Mouse (Mus musculus): ENCODE data around the gene Cspg4. TPM values are rescaled to one million over a fixed set of nuclear protein-coding genes. Genes with fewer than 3 reads are reported as not detected.

The Cspg4 gene
- polyA plus RNA-seq, 1 experiment: 14.5 TPM

DNA sequence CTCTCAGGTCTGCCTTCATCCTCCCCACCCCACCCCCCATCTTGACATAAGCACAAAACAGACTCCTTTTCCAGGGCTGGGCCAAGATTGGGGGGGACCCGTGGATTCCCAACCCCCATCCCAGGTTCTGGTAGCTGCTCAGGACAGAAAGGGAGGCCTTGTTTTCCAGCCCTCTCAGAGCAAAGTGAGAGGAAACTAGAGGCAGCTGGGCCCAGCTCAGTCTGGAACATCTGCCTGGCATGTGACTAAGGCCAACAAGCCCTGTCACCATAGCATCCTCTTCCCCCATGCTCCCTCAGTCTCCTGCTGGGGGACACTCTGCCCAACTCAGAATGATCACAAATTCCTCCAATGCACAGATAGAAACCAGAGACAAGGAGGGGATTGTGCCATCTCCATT lies 50.3 kb downstream of the Cspg4 start:
- H3K27me3 ChIP-seq (replicated peaks; ENCODE audit: control insufficient read depth, insufficient read depth, low read length): no peaks in the 10 kb centered on the region
- H3K4me1 ChIP-seq (ENCODE audit: control insufficient read depth, insufficient read depth, low read length): no peaks in the 10 kb centered on the region
- WGBS: 87% methylated on average over 1 of the region's 1 CpGs
- DNase-seq: no peak
- TF ChIP-seq CTCF (conservative IDR thresholded peaks at IDR 0.05; ENCODE audit: insufficient read depth, insufficient read length, low read depth, low read length) (no peak), POLR2A (IDR thresholded peaks at IDR 0.05; ENCODE audit: low read depth, low read length) (no peak)
- H3K36me3 ChIP-seq (ENCODE audit: control insufficient read depth, insufficient read depth, low read length): peaks cover 3% of the 10 kb centered on the region; the same call in 1 of the 2 replicates
- H3K27ac ChIP-seq (ENCODE audit: insufficient read depth, low read depth, low read length): no peak overlapping the region
- no peak overlapping the region for H3K4me3 ChIP-seq (ENCODE audit: insufficient read depth, low read depth, low read length)

DNA sequence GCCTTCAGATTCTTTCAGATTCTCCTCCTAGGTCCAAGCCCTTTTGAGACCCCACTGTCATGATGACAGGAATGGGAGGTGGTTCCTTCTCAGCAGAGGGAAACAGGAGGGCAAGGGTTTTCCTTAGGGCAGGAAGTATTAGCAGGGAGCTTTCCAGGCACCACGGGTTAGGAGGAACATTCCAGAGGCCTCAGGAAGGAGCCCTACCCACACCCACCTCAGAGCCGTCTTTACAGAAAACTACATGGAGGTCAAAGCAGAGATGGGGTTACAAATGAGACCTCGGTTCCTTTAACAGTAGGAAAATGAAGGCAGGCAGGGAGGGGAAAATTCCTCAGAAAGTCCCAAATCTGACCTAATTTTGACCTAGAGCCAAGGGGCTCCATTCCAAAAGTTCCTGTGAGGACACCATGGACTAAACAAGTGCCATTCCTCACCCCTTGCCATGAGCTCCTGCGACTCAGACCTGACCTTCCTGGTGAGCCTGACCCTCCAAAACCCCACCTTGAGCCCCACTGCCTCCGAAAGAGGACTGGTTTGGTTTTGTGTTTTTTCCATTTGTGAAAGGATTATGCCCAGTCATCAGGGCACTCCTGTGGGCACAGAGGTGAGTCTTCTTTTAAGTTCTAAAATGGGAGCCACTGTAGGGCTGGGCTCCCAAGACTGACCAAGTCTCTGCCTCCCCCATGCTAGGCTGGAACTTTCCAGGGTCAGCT lies 51.0 kb downstream of the Cspg4 start:
- WGBS: 49% methylated on average over 5 of the region's 5 CpGs
- TF ChIP-seq CTCF (conservative IDR thresholded peaks at IDR 0.05; ENCODE audit: insufficient read depth, insufficient read length, low read depth, low read length) (no peak), POLR2A (IDR thresholded peaks at IDR 0.05; ENCODE audit: low read depth, low read length) (no peak)
- DNase-seq: peak; percentile 45
- Histone ChIP-seq H3K4me3 (ENCODE audit: insufficient read depth, low read depth, low read length) (no peak overlapping the region), H3K27me3 (replicated peaks; ENCODE audit: control insufficient read depth, insufficient read depth, low read length) (no peaks in the 10 kb centered on the region), H3K36me3 (ENCODE audit: control insufficient read depth, insufficient read depth, low read length) (peaks cover 3% of the 10 kb centered on the region; the same call in 1 of the 2 replicates), H3K27ac (ENCODE audit: insufficient read depth, low read depth, low read length) (peak overlapping the region; percentile 11; the same call in 1 of the 2 replicates), H3K4me1 (ENCODE audit: control insufficient read depth, insufficient read depth, low read length) (no peaks in the 10 kb centered on the region)

DNA sequence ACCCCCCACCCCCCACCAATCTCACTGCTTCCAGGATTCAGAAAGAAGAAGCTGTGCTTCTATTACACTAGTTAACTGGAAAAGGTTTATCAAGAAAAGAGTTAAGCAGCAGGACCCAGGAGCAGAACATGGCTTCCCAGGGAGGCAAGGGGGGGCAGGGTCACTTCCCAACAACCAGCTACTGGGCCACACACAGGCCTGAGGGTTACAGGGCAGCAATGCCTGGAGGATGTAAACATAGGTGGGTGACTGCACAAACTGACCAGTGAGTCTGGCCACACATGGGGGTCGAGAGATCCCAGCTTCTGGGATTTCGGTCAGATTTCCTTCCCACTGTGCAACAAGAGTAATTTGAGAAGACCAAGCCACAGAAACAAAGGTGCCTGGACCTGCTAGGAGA lies 52.3 kb downstream of the Cspg4 start:
- no peak for DNase-seq
- peaks cover 3% of the 10 kb centered on the region; the same call in 1 of the 2 replicates for H3K36me3 ChIP-seq (ENCODE audit: control insufficient read depth, insufficient read depth, low read length)
- H3K4me1 ChIP-seq (ENCODE audit: control insufficient read depth, insufficient read depth, low read length): no peaks in the 10 kb centered on the region
- H3K4me3 ChIP-seq (ENCODE audit: insufficient read depth, low read depth, low read length): no peak overlapping the region
- no peak for TF ChIP-seq POLR2A (IDR thresholded peaks at IDR 0.05; ENCODE audit: low read depth, low read length)
- TF ChIP-seq CTCF (conservative IDR thresholded peaks at IDR 0.05; ENCODE audit: insufficient read depth, insufficient read length, low read depth, low read length): no peak
- 84% methylated on average over 2 of the region's 2 CpGs for WGBS
- no peaks in the 10 kb centered on the region for H3K27me3 ChIP-seq (replicated peaks; ENCODE audit: control insufficient read depth, insufficient read depth, low read length)
- H3K27ac ChIP-seq (ENCODE audit: insufficient read depth, low read depth, low read length): no peak overlapping the region

DNA sequence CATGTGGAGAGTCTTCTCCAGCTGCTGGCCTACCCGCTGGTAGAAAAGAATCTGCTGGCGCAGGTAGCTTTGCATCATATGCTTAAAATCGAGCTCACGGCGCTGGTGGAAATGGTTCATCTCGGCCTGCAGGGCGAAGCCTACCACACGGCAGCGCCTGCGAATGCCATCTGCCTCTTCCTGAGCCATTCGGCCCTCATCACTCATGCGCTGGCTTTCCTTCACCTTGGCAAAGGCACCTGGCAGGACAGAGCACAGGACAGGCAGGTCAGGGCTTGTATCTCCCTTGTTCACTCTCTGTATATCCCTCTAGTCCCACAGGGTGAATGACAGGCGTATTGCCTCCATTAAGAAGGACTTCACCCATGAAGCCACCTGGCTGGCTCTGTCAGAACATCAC lies 53.6 kb downstream of the Cspg4 start:
- Histone ChIP-seq H3K27ac (ENCODE audit: insufficient read depth, low read depth, low read length) (no peak overlapping the region), H3K27me3 (replicated peaks; ENCODE audit: control insufficient read depth, insufficient read depth, low read length) (no peaks in the 10 kb centered on the region), H3K36me3 (ENCODE audit: control insufficient read depth, insufficient read depth, low read length) (peaks cover 3% of the 10 kb centered on the region; the same call in 1 of the 2 replicates), H3K4me3 (ENCODE audit: insufficient read depth, low read depth, low read length) (no peak overlapping the region), H3K4me1 (ENCODE audit: control insufficient read depth, insufficient read depth, low read length) (no peaks in the 10 kb centered on the region)
- DNase-seq: no peak
- WGBS: 97% methylated on average over 13 of the region's 13 CpGs
- no peak for TF ChIP-seq CTCF (conservative IDR thresholded peaks at IDR 0.05; ENCODE audit: insufficient read depth, insufficient read length, low read depth, low read length)
- TF ChIP-seq POLR2A (IDR thresholded peaks at IDR 0.05; ENCODE audit: low read depth, low read length): no peak

DNA sequence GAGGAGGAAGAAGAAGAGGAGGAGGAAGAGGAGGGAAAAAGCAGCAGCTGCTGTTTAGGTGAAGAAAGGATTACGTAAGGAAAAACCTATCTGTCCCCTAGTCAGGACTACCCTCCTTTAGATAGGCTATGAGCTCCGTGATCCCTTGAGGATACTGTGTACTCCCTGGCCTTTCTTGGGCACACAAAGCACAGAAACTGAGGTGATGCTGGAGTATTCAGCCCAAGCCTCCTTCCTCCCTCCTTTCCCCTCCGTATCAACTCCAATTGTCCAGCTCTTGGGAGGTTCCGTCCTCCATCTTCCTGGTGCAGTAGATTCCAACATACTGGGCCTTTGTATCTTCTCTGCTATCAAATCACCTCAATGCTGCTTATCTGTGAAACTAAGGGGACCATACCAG lies 57.9 kb downstream of the Cspg4 start:
- no peak for TF ChIP-seq POLR2A (IDR thresholded peaks at IDR 0.05; ENCODE audit: low read depth, low read length)
- no peak for TF ChIP-seq CTCF (conservative IDR thresholded peaks at IDR 0.05; ENCODE audit: insufficient read depth, insufficient read length, low read depth, low read length)
- no peak for DNase-seq
- Histone ChIP-seq H3K4me1 (ENCODE audit: control insufficient read depth, insufficient read depth, low read length) (peaks cover 7% of the 10 kb centered on the region; the same call in 1 of the 2 replicates), H3K36me3 (ENCODE audit: control insufficient read depth, insufficient read depth, low read length) (peaks cover 3% of the 10 kb centered on the region; the same call in 1 of the 2 replicates), H3K4me3 (ENCODE audit: insufficient read depth, low read depth, low read length) (no peak overlapping the region), H3K27ac (ENCODE audit: insufficient read depth, low read depth, low read length) (no peak overlapping the region), H3K27me3 (replicated peaks; ENCODE audit: control insufficient read depth, insufficient read depth, low read length) (no peaks in the 10 kb centered on the region)
- WGBS: 84% methylated on average over 4 of the region's 4 CpGs

DNA sequence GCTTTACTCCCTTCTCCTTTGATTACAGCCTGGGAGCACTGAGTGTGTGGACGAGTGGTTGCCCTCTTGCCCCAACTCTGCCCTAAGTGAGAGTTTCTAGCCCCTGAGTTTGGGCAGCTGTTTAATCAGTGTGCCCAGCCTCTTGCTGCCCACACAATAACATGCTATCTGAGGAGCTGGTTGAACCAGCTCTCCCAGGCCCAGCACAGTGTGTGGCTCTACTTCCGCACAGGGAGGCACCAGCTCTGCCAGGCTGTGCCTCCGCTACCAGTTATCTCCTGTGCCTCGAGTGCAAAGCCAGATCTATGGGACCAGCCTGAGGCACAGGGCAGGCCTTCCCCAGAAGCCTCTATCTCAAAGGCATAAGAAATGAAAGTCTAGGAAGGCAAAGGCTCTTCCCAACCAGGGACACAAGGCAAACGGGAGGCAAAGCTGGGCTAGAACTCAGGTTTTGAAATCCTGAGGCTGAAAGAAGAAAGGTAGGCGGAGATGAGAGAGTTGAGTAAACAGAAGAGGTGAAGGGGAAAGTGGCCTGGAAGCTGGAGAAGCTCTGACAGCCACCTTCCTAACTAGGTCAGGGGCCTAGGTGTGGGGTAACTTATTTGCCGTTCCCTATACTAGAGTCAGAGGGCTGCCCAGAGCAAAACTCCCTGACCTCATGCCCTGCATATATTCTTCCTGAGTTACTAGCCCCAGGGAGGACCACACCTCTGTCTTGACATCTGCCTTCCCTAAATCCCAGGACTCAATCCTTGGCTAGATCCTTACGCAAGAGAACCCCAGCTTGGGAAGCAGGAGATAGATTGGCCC lies 59.2 kb downstream of the Cspg4 start:
- TF ChIP-seq POLR2A (IDR thresholded peaks at IDR 0.05; ENCODE audit: low read depth, low read length) (no peak), CTCF (conservative IDR thresholded peaks at IDR 0.05; ENCODE audit: insufficient read depth, insufficient read length, low read depth, low read length) (no peak)
- no peaks in the 10 kb centered on the region for H3K27me3 ChIP-seq (replicated peaks; ENCODE audit: control insufficient read depth, insufficient read depth, low read length)
- no peaks in the 10 kb centered on the region; the same call in 1 of the 2 replicates for H3K36me3 ChIP-seq (ENCODE audit: control insufficient read depth, insufficient read depth, low read length)
- H3K27ac ChIP-seq (ENCODE audit: insufficient read depth, low read depth, low read length): peak overlapping the region; percentile 55
- H3K4me1 ChIP-seq (ENCODE audit: control insufficient read depth, insufficient read depth, low read length): peaks cover 10% of the 10 kb centered on the region; the same call in 1 of the 2 replicates
- 50% methylated on average over 8 of the region's 8 CpGs for WGBS
- peak overlapping the region; percentile 62 for H3K4me3 ChIP-seq (ENCODE audit: insufficient read depth, low read depth, low read length)
- DNase-seq: no peak

DNA sequence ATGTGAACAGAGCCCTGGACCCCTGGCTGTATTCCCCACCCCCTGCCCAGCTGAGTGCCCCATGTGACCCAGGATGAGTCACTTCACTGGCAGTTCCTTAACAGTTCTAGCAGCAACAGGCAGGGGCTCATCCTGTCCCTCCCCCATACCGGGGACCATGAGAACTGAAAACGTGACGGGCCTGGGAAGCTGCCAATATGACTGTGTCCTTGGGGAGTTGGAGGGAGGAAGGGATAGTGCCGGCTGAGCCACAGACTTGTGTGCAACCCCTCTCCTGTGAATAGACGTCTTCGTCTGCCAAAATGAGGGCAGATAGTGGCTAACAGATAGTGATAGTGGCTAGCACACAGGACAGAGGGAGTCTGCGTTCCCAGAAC lies 59.8 kb downstream of the Cspg4 start:
- Histone ChIP-seq H3K4me3 (ENCODE audit: insufficient read depth, low read depth, low read length) (peak overlapping the region; percentile 62), H3K27ac (ENCODE audit: insufficient read depth, low read depth, low read length) (peak overlapping the region; percentile 55), H3K27me3 (replicated peaks; ENCODE audit: control insufficient read depth, insufficient read depth, low read length) (no peaks in the 10 kb centered on the region), H3K4me1 (ENCODE audit: control insufficient read depth, insufficient read depth, low read length) (peaks cover 10% of the 10 kb centered on the region; the same call in 1 of the 2 replicates), H3K36me3 (ENCODE audit: control insufficient read depth, insufficient read depth, low read length) (no peaks in the 10 kb centered on the region; the same call in 1 of the 2 replicates)
- TF ChIP-seq CTCF (conservative IDR thresholded peaks at IDR 0.05; ENCODE audit: insufficient read depth, insufficient read length, low read depth, low read length): no peak
- TF ChIP-seq POLR2A (IDR thresholded peaks at IDR 0.05; ENCODE audit: low read depth, low read length): no peak
- DNase-seq: peak; percentile 95
- WGBS: 14% methylated on average over 7 of the region's 7 CpGs
